Comparison of ENCODE assay signal across 29 mouse cellular contexts in genomic region chr11:113631862-113632261, GRCm38 (mm10). TPM values are rescaled to one million over a fixed set of nuclear protein-coding genes. Genes with fewer than 3 reads are reported as not detected.
A peak's percentile ranks its signal among the peaks of the same experiment; 100 is the strongest.
DNase-seq lines count a peak whose midpoint lies in the region; ATAC-seq and TF ChIP-seq lines count a peak whose summit lies in the region.
"Had no signal": no experiment of that assay in that cellular context is flagged by ENCODE, and none has a peak within 500 bp of the region (broad histone marks: within the 10 kb centered on the region; RNA-seq: fewer than 3 reads in every experiment).

No protein-coding gene starts in this region.

- no peak overlapping the region for H3K27ac ChIP-seq in intestine, embryonic 14.5 days (ENCODE audit: low read depth)
- H3K27ac ChIP-seq in intestine, postnatal 0 days (ENCODE audit: low read depth, low read length): peak overlapping the region; percentile 64
- no peak overlapping the region for H3K27ac ChIP-seq in liver, embryonic 14.5 days
- peak overlapping the region; percentile 52; the same call in 1 of the 2 replicates for H3K27ac ChIP-seq in stomach, embryonic 15.5 days
- H3K27ac ChIP-seq: forebrain, embryonic 10.5 days; hindbrain, embryonic 12.5 days; left cerebral cortex, adult 2 months; neural tube, embryonic 12.5 days had no signal

- no peaks in the 10 kb centered on the region for H3K4me1 ChIP-seq in intestine, embryonic 14.5 days (replicated peaks; ENCODE audit: control insufficient read depth, insufficient read depth, low read length)
- H3K4me1 ChIP-seq in intestine, postnatal 0 days (replicated peaks; ENCODE audit: control insufficient read depth, insufficient read depth, low read length): peaks cover 3% of the 10 kb centered on the region; the same call in 1 of the 2 replicates
- H3K4me1 ChIP-seq in liver, embryonic 14.5 days (replicated peaks; ENCODE audit: control insufficient read depth in 2 of 2, insufficient read depth in 2 of 2, low read length in 1 of 2): no peaks in the 10 kb centered on the region
- H3K4me1 ChIP-seq in stomach, embryonic 15.5 days: no peaks in the 10 kb centered on the region
- H3K4me1 ChIP-seq: forebrain, embryonic 10.5 days; hindbrain, embryonic 12.5 days; megakaryocyte, embryonic 14.5 days; neural tube, embryonic 12.5 days had no signal

- H3K27me3 ChIP-seq in intestine, embryonic 14.5 days (replicated peaks; ENCODE audit: control insufficient read depth, insufficient read depth, low read length): no peaks in the 10 kb centered on the region
- H3K27me3 ChIP-seq in intestine, postnatal 0 days (replicated peaks; ENCODE audit: control insufficient read depth, insufficient read depth, low read length): no peaks in the 10 kb centered on the region
- H3K27me3 ChIP-seq in liver, embryonic 14.5 days (ENCODE audit: control insufficient read depth, insufficient read depth, low read length): no peaks in the 10 kb centered on the region
- no peaks in the 10 kb centered on the region for H3K27me3 ChIP-seq in stomach, embryonic 15.5 days (replicated peaks)
- H3K27me3 ChIP-seq: hindbrain, embryonic 12.5 days; neural tube, embryonic 12.5 days; Patski had no signal

- DNase-seq in intestine, embryonic 14.5 days (ENCODE audit: low spot score): peak; percentile 65
- no peak for DNase-seq in liver, embryonic 14.5 days (ENCODE audit: low read depth in 3 of 3, low spot score in 3 of 3)
- no peak for DNase-seq in gastrocnemius, adult 8-10 months (ENCODE audit: low spot score in 2 of 2)
- DNase-seq in urinary bladder, postnatal 14 days (ENCODE audit: low spot score): no peak
- no peak for DNase-seq in left cerebral cortex, adult 9 months (ENCODE audit: low spot score in 2 of 2)
- DNase-seq: adrenal gland, postnatal 36 days; cerebellum, adult 11 months; cerebellum, postnatal 10 days; kidney, postnatal 4 days; layer of hippocampus, adult 9-11 months; lung, adult 2 months; midbrain, embryonic 14.5 days; right cerebral cortex, postnatal 14 days; spleen, adult 18-20 months; thymus, adult 18-20 months; thymus, postnatal 36 days had no signal

- TF ChIP-seq EP300 in liver, embryonic 14.5 days (IDR thresholded peaks at IDR 0.05; ENCODE audit: low read depth): no peak

- H3K9ac ChIP-seq in intestine, embryonic 14.5 days (ENCODE audit: low read length): no peak overlapping the region
- no peak overlapping the region for H3K9ac ChIP-seq in intestine, postnatal 0 days (ENCODE audit: low read depth, low read length)
- no peak overlapping the region for H3K9ac ChIP-seq in liver, embryonic 14.5 days (replicated peaks)
- no peak overlapping the region for H3K9ac ChIP-seq in stomach, embryonic 15.5 days
- H3K9ac ChIP-seq: hindbrain, embryonic 12.5 days; neural tube, embryonic 12.5 days had no signal

- peak; percentile 66; the same call in 1 of the 2 replicates for ATAC-seq in intestine, embryonic 14.5 days (replicated peaks; ENCODE audit: low FRiP score, low TSS enrichment, low read depth)
- ATAC-seq in intestine, postnatal 0 days: peak; percentile 77
- ATAC-seq in liver, embryonic 14.5 days (ENCODE audit: insufficient read depth): peak; percentile 48; the same call in 1 of the 2 replicates
- peak; percentile 61 for ATAC-seq in stomach, embryonic 15.5 days (ENCODE audit: insufficient read depth, low FRiP score, low read depth)
- ATAC-seq: inflammation-experienced regulatory T-cells, adult 6 months; Patski had no signal

- H3K4me3 ChIP-seq in intestine, embryonic 14.5 days (ENCODE audit: low read depth, low read length): no peak overlapping the region
- H3K4me3 ChIP-seq in intestine, postnatal 0 days (ENCODE audit: low read depth, low read length): peak overlapping the region; percentile 11; the same call in 1 of the 2 replicates
- no peak overlapping the region for H3K4me3 ChIP-seq in liver, embryonic 14.5 days (ENCODE audit: insufficient read depth in 1 of 2, low read depth in 2 of 2, low read length in 2 of 2)
- H3K4me3 ChIP-seq in stomach, embryonic 15.5 days (replicated peaks): no peak overlapping the region
- H3K4me3 ChIP-seq: forebrain, embryonic 10.5 days; hindbrain, embryonic 12.5 days; left cerebral cortex, adult 2 months; megakaryocyte, embryonic 14.5 days; neural tube, embryonic 12.5 days had no signal

- H3K9me3 ChIP-seq in intestine, embryonic 14.5 days (ENCODE audit: control insufficient read depth, low read length): no peaks in the 10 kb centered on the region
- H3K9me3 ChIP-seq in intestine, postnatal 0 days (ENCODE audit: control insufficient read depth): no peaks in the 10 kb centered on the region
- H3K9me3 ChIP-seq in liver, embryonic 14.5 days (ENCODE audit: control insufficient read depth, low read length): no peaks in the 10 kb centered on the region
- no peaks in the 10 kb centered on the region for H3K9me3 ChIP-seq in stomach, embryonic 15.5 days
- H3K9me3 ChIP-seq: forebrain, embryonic 10.5 days; hindbrain, embryonic 12.5 days; neural tube, embryonic 12.5 days had no signal

- H3K4me2 ChIP-seq in intestine, embryonic 14.5 days (ENCODE audit: low read length): no peak overlapping the region
- peak overlapping the region; percentile 57 for H3K4me2 ChIP-seq in intestine, postnatal 0 days (replicated peaks; ENCODE audit: low read depth)
- H3K4me2 ChIP-seq in liver, embryonic 14.5 days (ENCODE audit: low read depth): no peak overlapping the region
- peak overlapping the region; percentile 36 for H3K4me2 ChIP-seq in stomach, embryonic 15.5 days
- H3K4me2 ChIP-seq: hindbrain, embryonic 12.5 days; neural tube, embryonic 12.5 days had no signal

- no peak for TF ChIP-seq CTCF in intestine, postnatal 0 days (IDR thresholded peaks at IDR 0.05; ENCODE audit: low read depth)
- TF ChIP-seq CTCF in liver, embryonic 14.5 days (IDR thresholded peaks at IDR 0.05; ENCODE audit: low read depth): no peak

- 64% methylated on average over 8 of the region's 8 CpGs for WGBS in intestine, embryonic 14.5 days
- 40% methylated on average over 8 of the region's 8 CpGs for WGBS in intestine, postnatal 0 days
- 58% methylated on average over 8 of the region's 8 CpGs for WGBS in liver, embryonic 14.5 days (ENCODE audit: insufficient replicate concordance)
- 56% methylated on average over 8 of the region's 8 CpGs for WGBS in stomach, embryonic 15.5 days

- H3K36me3 ChIP-seq in intestine, embryonic 14.5 days (ENCODE audit: control insufficient read depth, insufficient read depth, low read length): no peaks in the 10 kb centered on the region
- no peaks in the 10 kb centered on the region for H3K36me3 ChIP-seq in intestine, postnatal 0 days (ENCODE audit: control insufficient read depth, insufficient read depth)
- H3K36me3 ChIP-seq in liver, embryonic 14.5 days (replicated peaks; ENCODE audit: control insufficient read depth, insufficient read depth, low read depth): no peaks in the 10 kb centered on the region
- H3K36me3 ChIP-seq in stomach, embryonic 15.5 days: no peaks in the 10 kb centered on the region
- H3K36me3 ChIP-seq: forebrain, embryonic 10.5 days; G1E; hindbrain, embryonic 12.5 days; neural tube, embryonic 12.5 days had no signal

RNA-seq across cellular contexts. Expression of gene Sstr2, which starts 12.7 kb away (rescaled TPM):
- 0.30 and 0.47 TPM in 2 replicates for polyA plus RNA-seq in intestine, embryonic 14.5 days (2014; fragmentation: Nextera tagmentation; extraction: Ambion mirVana)
- polyA plus RNA-seq in intestine, postnatal 0 days (2015; fragmentation: Nextera tagmentation; extraction: Ambion mirVana): 0.99 and 1.0 TPM in 2 replicates
- polyA plus RNA-seq in liver, embryonic 14.5 days (2012; rRNA removed): 2.8 and 3.5 TPM in 2 replicates
- polyA plus RNA-seq in liver, embryonic 14.5 days (2014; fragmentation: Nextera tagmentation; extraction: Ambion mirVana): 3.6 and 3.8 TPM in 2 replicates
- 1.7 and 1.9 TPM in 2 replicates for polyA plus RNA-seq in stomach, embryonic 15.5 days (2015; fragmentation: Nextera tagmentation; extraction: Ambion mirVana)
- not detected for total RNA-seq in gastrocnemius, adult 8-10 months (2022)
- total RNA-seq: CH12.LX; heart, adult 8-10 months; heart, postnatal 25 days had no signal
- polyA plus RNA-seq: G1E had no signal

RNA-seq across cellular contexts. Expression of gene Cog1, which starts 17.1 kb away (rescaled TPM):
- polyA plus RNA-seq in intestine, embryonic 14.5 days (2014; fragmentation: Nextera tagmentation; extraction: Ambion mirVana): 25.2 and 25.7 TPM in 2 replicates
- 19.6 and 20.9 TPM in 2 replicates for polyA plus RNA-seq in intestine, postnatal 0 days (2015; fragmentation: Nextera tagmentation; extraction: Ambion mirVana)
- polyA plus RNA-seq in liver, embryonic 14.5 days (2012; rRNA removed): 12.0 and 12.9 TPM in 2 replicates
- 9.3 and 12.7 TPM in 2 replicates for polyA plus RNA-seq in liver, embryonic 14.5 days (2014; fragmentation: Nextera tagmentation; extraction: Ambion mirVana)
- 23.1 and 25.3 TPM in 2 replicates for polyA plus RNA-seq in stomach, embryonic 15.5 days (2015; fragmentation: Nextera tagmentation; extraction: Ambion mirVana)
- 10 to 100 TPM; 18.4 to 24.6 (median 20.6) TPM for total RNA-seq in gastrocnemius, adult 8-10 months (2022)

RNA-seq across cellular contexts. Expression of gene Slc39a11, which starts 18.0 kb away (rescaled TPM):
- polyA plus RNA-seq in intestine, embryonic 14.5 days (2014; fragmentation: Nextera tagmentation; extraction: Ambion mirVana): 24.0 and 24.4 TPM in 2 replicates
- polyA plus RNA-seq in intestine, postnatal 0 days (2015; fragmentation: Nextera tagmentation; extraction: Ambion mirVana): 50.7 and 54.7 TPM in 2 replicates
- polyA plus RNA-seq in liver, embryonic 14.5 days (2012; rRNA removed): 4.9 and 5.1 TPM in 2 replicates
- polyA plus RNA-seq in liver, embryonic 14.5 days (2014; fragmentation: Nextera tagmentation; extraction: Ambion mirVana): 10.1 and 10.2 TPM in 2 replicates
- 37.1 and 46.6 TPM in 2 replicates for polyA plus RNA-seq in stomach, embryonic 15.5 days (2015; fragmentation: Nextera tagmentation; extraction: Ambion mirVana)
- 1 to 10 TPM; 2.1 to 2.6 (median 2.2) TPM for total RNA-seq in gastrocnemius, adult 8-10 months (2022)

RNA-seq across cellular contexts. Expression of gene Fam104a, which starts 52.1 kb away (rescaled TPM):
- 49.6 and 52.3 TPM in 2 replicates for polyA plus RNA-seq in intestine, embryonic 14.5 days (2014; fragmentation: Nextera tagmentation; extraction: Ambion mirVana)
- polyA plus RNA-seq in intestine, postnatal 0 days (2015; fragmentation: Nextera tagmentation; extraction: Ambion mirVana): 40.0 and 41.9 TPM in 2 replicates
- polyA plus RNA-seq in liver, embryonic 14.5 days (2012; rRNA removed): 20.6 and 25.0 TPM in 2 replicates
- polyA plus RNA-seq in liver, embryonic 14.5 days (2014; fragmentation: Nextera tagmentation; extraction: Ambion mirVana): 44.5 and 46.8 TPM in 2 replicates
- polyA plus RNA-seq in stomach, embryonic 15.5 days (2015; fragmentation: Nextera tagmentation; extraction: Ambion mirVana): 43.8 and 49.8 TPM in 2 replicates
- total RNA-seq in gastrocnemius, adult 8-10 months (2022): 10 to 100 TPM; 30.8 to 41.7 (median 36.1) TPM

RNA-seq across cellular contexts. Expression of gene D11Wsu47e, which starts 52.4 kb away (rescaled TPM):
- 22.9 and 23.9 TPM in 2 replicates for polyA plus RNA-seq in intestine, embryonic 14.5 days (2014; fragmentation: Nextera tagmentation; extraction: Ambion mirVana)
- polyA plus RNA-seq in intestine, postnatal 0 days (2015; fragmentation: Nextera tagmentation; extraction: Ambion mirVana): 9.0 and 9.6 TPM in 2 replicates
- polyA plus RNA-seq in liver, embryonic 14.5 days (2012; rRNA removed): 5.8 and 8.0 TPM in 2 replicates
- 7.8 and 9.2 TPM in 2 replicates for polyA plus RNA-seq in liver, embryonic 14.5 days (2014; fragmentation: Nextera tagmentation; extraction: Ambion mirVana)
- 20.0 and 20.7 TPM in 2 replicates for polyA plus RNA-seq in stomach, embryonic 15.5 days (2015; fragmentation: Nextera tagmentation; extraction: Ambion mirVana)
- 1 to 10 TPM; 3.3 to 5.0 (median 4.4) TPM for total RNA-seq in gastrocnemius, adult 8-10 months (2022)

Comparison
In these comparisons a context has a peak if more than half of its experiments do, and no peak if none do; other contexts are left out.
1. H3K27ac ChIP-seq: peak in intestine, postnatal 0 days (single experiment) and stomach, embryonic 15.5 days (single experiment); none in intestine, embryonic 14.5 days (single experiment) and liver, embryonic 14.5 days (single experiment).
2. H3K4me2 ChIP-seq: peak in intestine, postnatal 0 days (single experiment) and stomach, embryonic 15.5 days (single experiment); none in intestine, embryonic 14.5 days (single experiment) and liver, embryonic 14.5 days (single experiment).
3. Peak in every context shown above with its lines, with median percentiles within 50 percentile points of each other: ATAC-seq.